Mouse (Mus musculus) intestine, postnatal 0 days (tissue): Measurements from ENCODE around the gene Prkrip1. TPM values are rescaled to one million over a fixed set of nuclear protein-coding genes. Genes with fewer than 3 reads are reported as not detected.
A peak's percentile ranks its signal among the peaks of the same experiment; 100 is the strongest.

Experiments used
- ATAC-seq: fragments of 200-750 bp; cut with Nextera tagmentation; 2 replicates; pipeline ENCODE4 v1.8.0; 2017; ENCODE audit warnings: mild to moderate bottlenecking, moderate TSS enrichment, moderate library complexity
- H3K27ac ChIP-seq: fragments of 300-500 bp; sonication (generic); 2 replicates; pipeline ENCODE4 v1.5.1; 2014; ENCODE audit warnings: mild to moderate bottlenecking, low read depth, low read length, moderate library complexity
- H3K27me3 ChIP-seq: fragments of 300-500 bp; sonication (generic); replicated peaks from 2 replicates; pipeline ENCODE4 v1.6.1; 2014; ENCODE audit warnings: low read length, mixed read lengths; ENCODE audit not compliant: control insufficient read depth, insufficient read depth
- H3K36me3 ChIP-seq: fragments of 300-500 bp; sonication (generic); 2 replicates; pipeline ENCODE4 v1.6.1; 2014; ENCODE audit warnings: mild to moderate bottlenecking, moderate library complexity; ENCODE audit not compliant: control insufficient read depth, insufficient read depth
- H3K4me1 ChIP-seq: fragments of 300-500 bp; sonication (generic); replicated peaks from 2 replicates; pipeline ENCODE4 v1.6.1; 2014; ENCODE audit warnings: antibody characterized with exemption, low read length, mixed read lengths; ENCODE audit not compliant: control insufficient read depth, insufficient read depth
- H3K4me2 ChIP-seq: fragments of 300-500 bp; sonication (generic); replicated peaks from 2 replicates; pipeline ENCODE4 v1.6.1; 2014; ENCODE audit warnings: low read depth, mild to moderate bottlenecking, moderate library complexity
- H3K4me3 ChIP-seq: fragments of 300-500 bp; sonication (generic); 2 replicates; pipeline ENCODE4 v1.5.1; 2014; ENCODE audit warnings: low read depth, low read length
- H3K9ac ChIP-seq: fragments of 300-500 bp; sonication (generic); 2 replicates; pipeline ENCODE4 v1.6.1; 2014; ENCODE audit warnings: mild to moderate bottlenecking, low read depth, low read length
- H3K9me3 ChIP-seq: fragments of 300-500 bp; sonication (generic); 2 replicates; pipeline ENCODE4 v1.6.1; 2016; ENCODE audit warnings: mixed run types; ENCODE audit not compliant: control insufficient read depth
- CTCF ChIP-seq: sonication (generic); IDR thresholded peaks from 2 replicates; pipeline ENCODE4 v1.5.1; 2016; ENCODE audit warnings: low read depth, mild to moderate bottlenecking, control low read depth, antibody characterized with exemption, moderate library complexity
- WGBS: fragments of 180-500 bp; shearing (Covaris S2); extraction: QIAGEN DNeasy Blood & Tissue Kit; methylation state at CpG from one replicate; pipeline ENCODE4 v1.1.7; 2014; 5-methylcytosine and 5-hydroxymethylcytosine counted together
- polyA plus RNA-seq: library from polyadenylated mRNA; unstranded; fragments of >200 nt; fragmentation: Nextera tagmentation; extraction: Ambion mirVana; gene quantifications from 2 replicates; pipeline ENCODE4 v1.2.1, GENCODE M21; 2015

Prkrip1 gene
- polyA plus RNA-seq, 1 experiment from 2014 or later, result 37.7 TPM

GRCm38 (mm10) chr5:136191870-136192269 is 6.9 kb downstream of the Prkrip1 start:
- ATAC-seq, result no peak
- Histone ChIP-seq H3K4me1 (no peaks in the 10 kb centered on the region), H3K27ac (no peak overlapping the region), H3K27me3 (no peaks in the 10 kb centered on the region), H3K4me2 (no peak overlapping the region), H3K9me3 (no peaks in the 10 kb centered on the region), H3K9ac (no peak overlapping the region), H3K36me3 (peaks cover 77% of the 10 kb centered on the region), H3K4me3 (no peak overlapping the region)
- peak; percentile 26 for TF ChIP-seq CTCF
- 63% methylated on average over 7 of the region's 7 CpGs for WGBS

DNA sequence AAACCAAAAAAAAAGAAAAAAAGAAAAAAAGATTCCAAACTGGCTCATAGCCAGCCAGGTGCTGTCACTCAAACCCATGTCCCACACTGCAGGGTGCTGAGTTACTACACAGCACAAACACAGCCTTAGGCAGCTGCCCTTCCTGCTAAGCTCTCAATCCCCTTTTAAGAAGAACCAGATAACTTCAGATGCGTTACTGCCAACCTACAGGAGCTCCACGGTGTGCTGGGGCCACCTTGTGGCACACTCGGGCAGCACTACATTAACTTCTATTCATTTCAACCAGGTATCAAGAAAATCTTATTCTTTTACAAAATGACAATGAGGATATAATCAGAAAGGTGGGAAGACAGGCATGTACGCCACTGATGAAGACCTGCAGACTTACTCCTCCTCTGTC is 12.0 kb downstream of the Prkrip1 start:
- peak; percentile 93 for TF ChIP-seq CTCF
- ATAC-seq, result no peak
- WGBS, result 35% methylated on average over 4 of the region's 4 CpGs

GRCm38 (mm10) chr5:136183766-136184165 is 15.0 kb downstream of the Prkrip1 start:
- no peak overlapping the region for H3K4me2 ChIP-seq
- 92% methylated on average over 7 of the region's 7 CpGs for WGBS
- H3K9me3 ChIP-seq, result no peaks in the 10 kb centered on the region
- no peak for ATAC-seq
- peak; percentile 46 for TF ChIP-seq CTCF
- peaks cover 63% of the 10 kb centered on the region for H3K36me3 ChIP-seq
- no peaks in the 10 kb centered on the region for H3K4me1 ChIP-seq
- H3K27me3 ChIP-seq, result no peaks in the 10 kb centered on the region
- no peak overlapping the region for H3K9ac ChIP-seq
- H3K4me3 ChIP-seq, result no peak overlapping the region
- H3K27ac ChIP-seq, result no peak overlapping the region

More for the DNA sequence above, 12.0 kb downstream of the Prkrip1 start:
- Histone ChIP-seq H3K9ac (no peak overlapping the region), H3K9me3 (no peaks in the 10 kb centered on the region), H3K27me3 (no peaks in the 10 kb centered on the region), H3K4me3 (no peak overlapping the region), H3K36me3 (peaks cover 57% of the 10 kb centered on the region), H3K4me2 (no peak overlapping the region), H3K4me1 (no peaks in the 10 kb centered on the region), H3K27ac (no peak overlapping the region)

DNA sequence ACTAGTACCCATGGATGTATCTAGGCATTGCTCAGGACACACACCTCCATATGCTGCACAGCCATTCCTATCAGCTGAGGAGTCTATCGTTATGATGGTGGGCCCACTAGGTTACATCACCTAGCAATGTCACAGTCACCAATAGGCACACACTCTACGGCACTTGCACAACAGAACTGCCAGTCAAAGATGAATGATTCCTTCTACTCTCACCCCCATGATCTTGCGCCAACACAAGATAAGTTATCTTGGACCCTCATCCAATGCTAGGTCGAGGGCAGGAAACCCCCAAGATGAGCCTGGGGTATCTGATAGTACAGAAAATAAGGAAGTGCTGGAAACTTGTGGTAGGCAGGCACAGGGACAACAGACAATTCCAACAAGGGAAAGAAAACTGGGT is 15.9 kb downstream of the Prkrip1 start:
- Histone ChIP-seq H3K4me1 (no peaks in the 10 kb centered on the region), H3K9me3 (no peaks in the 10 kb centered on the region), H3K9ac (no peak overlapping the region), H3K4me2 (no peak overlapping the region), H3K36me3 (peaks cover 62% of the 10 kb centered on the region), H3K4me3 (no peak overlapping the region), H3K27me3 (no peaks in the 10 kb centered on the region), H3K27ac (no peak overlapping the region)
- TF ChIP-seq CTCF, result no peak
- 82% methylated on average over 4 of the region's 4 CpGs for WGBS
- ATAC-seq, result no peak

DNA sequence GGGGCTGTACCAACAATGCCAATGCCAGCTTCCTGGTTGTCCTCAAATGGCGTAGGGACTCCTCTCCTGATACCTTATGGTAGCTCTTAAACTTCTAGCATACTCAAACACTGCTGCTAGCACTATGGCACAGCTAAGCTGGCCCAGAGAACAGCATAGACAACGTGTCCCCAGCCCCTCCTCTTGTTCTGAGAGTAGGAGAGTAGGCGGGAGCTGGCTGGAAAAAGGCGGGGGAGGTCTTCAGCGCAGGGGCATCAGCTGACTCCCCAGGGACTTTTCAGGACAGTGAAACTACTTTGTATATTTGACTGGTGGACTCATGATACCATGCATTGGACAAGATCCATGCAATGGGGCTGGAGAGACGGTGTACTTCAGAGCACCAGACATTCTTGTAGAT is 16.7 kb downstream of the Prkrip1 start:
- 86% methylated on average over 6 of the region's 6 CpGs for WGBS
- no peak overlapping the region for H3K4me3 ChIP-seq
- no peaks in the 10 kb centered on the region for H3K4me1 ChIP-seq
- H3K9me3 ChIP-seq, result no peaks in the 10 kb centered on the region
- H3K27me3 ChIP-seq, result no peaks in the 10 kb centered on the region
- H3K4me2 ChIP-seq, result no peak overlapping the region
- peaks cover 59% of the 10 kb centered on the region for H3K36me3 ChIP-seq
- no peak overlapping the region for H3K9ac ChIP-seq
- no peak for ATAC-seq
- H3K27ac ChIP-seq, result no peak overlapping the region
- no peak for TF ChIP-seq CTCF

DNA sequence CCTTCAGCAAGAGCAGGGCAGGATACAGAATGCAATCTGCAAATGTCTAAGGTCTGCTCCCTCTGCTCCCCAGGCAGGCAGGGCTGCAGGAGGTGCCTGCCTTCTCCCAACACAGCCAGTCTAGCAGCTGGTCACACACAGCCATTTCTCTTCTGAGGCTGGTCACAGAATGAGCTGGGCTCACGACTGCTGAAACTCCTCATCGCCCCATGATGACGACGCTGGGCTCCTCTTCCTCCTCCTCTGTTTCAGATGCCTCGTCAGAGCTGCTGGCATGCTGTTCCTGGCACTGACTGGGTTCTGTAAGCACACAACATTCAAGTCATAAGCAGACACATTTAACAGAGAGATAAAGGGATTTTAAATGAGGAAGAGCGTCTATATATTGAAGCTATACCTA is 17.6 kb downstream of the Prkrip1 start:
- peaks cover 56% of the 10 kb centered on the region for H3K36me3 ChIP-seq
- H3K4me2 ChIP-seq, result no peak overlapping the region
- TF ChIP-seq CTCF, result no peak
- H3K27me3 ChIP-seq, result no peaks in the 10 kb centered on the region
- no peak overlapping the region for H3K4me3 ChIP-seq
- no peaks in the 10 kb centered on the region for H3K9me3 ChIP-seq
- no peak overlapping the region for H3K27ac ChIP-seq
- ATAC-seq, result no peak
- H3K4me1 ChIP-seq, result no peaks in the 10 kb centered on the region
- no peak overlapping the region for H3K9ac ChIP-seq
- WGBS, result 89% methylated on average over 6 of the region's 6 CpGs

GRCm38 (mm10) chr5:136179594-136179993 is 19.2 kb downstream of the Prkrip1 start:
- no peak for ATAC-seq
- H3K4me3 ChIP-seq, result no peak overlapping the region
- 79% methylated on average over 5 of the region's 5 CpGs for WGBS
- peaks cover 54% of the 10 kb centered on the region for H3K36me3 ChIP-seq
- H3K9me3 ChIP-seq, result no peaks in the 10 kb centered on the region
- H3K9ac ChIP-seq, result no peak overlapping the region
- no peak for TF ChIP-seq CTCF
- H3K27ac ChIP-seq, result no peak overlapping the region
- no peak overlapping the region for H3K4me2 ChIP-seq
- H3K27me3 ChIP-seq, result no peaks in the 10 kb centered on the region
- H3K4me1 ChIP-seq, result no peaks in the 10 kb centered on the region
